Mouse (Mus musculus) bone marrow macrophage, adult 2 months (primary cell): ENCODE measurements at regions not wholly inside any gene's neighbourhood (a gene's known extent, or its start where the extent isn't known, plus 50 kb on each side); places are given as distances from the start of the nearest gene placed in this dataset.

Source experiments
- CTCF ChIP-seq: IDR thresholded peaks from 2 replicates; pipeline ENCODE4 v1.5.1; 2012; ENCODE audit warnings: low read depth, mild to moderate bottlenecking, low read length, moderate library complexity
- POLR2A ChIP-seq: IDR thresholded peaks from 2 replicates; pipeline ENCODE4 v1.6.1; 2012; ENCODE audit warnings: mild to moderate bottlenecking, low read depth, low read length, borderline replicate concordance

DNA sequence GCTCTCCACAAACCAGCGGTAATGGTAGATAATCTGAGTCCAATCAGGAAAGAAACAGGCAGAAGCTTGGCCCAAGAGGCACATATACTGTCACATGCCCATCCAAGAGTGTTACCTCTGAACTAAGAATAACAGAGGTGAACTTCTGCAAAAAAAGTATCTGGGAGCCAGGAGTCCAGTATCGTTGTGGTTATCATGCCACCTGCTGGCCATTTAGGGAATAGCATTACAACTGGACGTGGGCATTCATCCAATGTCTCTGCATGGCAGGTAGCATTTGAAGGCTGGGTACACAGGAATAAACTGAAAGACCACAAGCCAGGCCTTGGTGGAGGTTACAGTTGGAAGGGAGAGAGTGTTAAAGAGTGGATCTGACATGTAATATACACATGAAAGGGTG, 70.9 kb upstream of the Thy1 start:
- TF ChIP-seq CTCF, result no peak
- TF ChIP-seq POLR2A, result no peak
